Mouse (Mus musculus) bone marrow, adult 2 months (tissue): ENCODE measurements around the gene Slc17a9.

Experiments
- CTCF ChIP-seq: fragments of 200-500 bp; IDR thresholded peaks from 2 replicates; pipeline ENCODE4 v1.5.1; 2011; ENCODE audit warnings: low read length, control low read depth; ENCODE audit not compliant: control insufficient read depth, insufficient read depth
- POLR2A ChIP-seq: fragments of 200-500 bp; IDR thresholded peaks from 2 replicates; pipeline ENCODE4 v1.6.1; 2011; ENCODE audit warnings: low read depth, mild to moderate bottlenecking, control low read depth, low read length, borderline replicate concordance; ENCODE audit not compliant: control insufficient read depth

DNA sequence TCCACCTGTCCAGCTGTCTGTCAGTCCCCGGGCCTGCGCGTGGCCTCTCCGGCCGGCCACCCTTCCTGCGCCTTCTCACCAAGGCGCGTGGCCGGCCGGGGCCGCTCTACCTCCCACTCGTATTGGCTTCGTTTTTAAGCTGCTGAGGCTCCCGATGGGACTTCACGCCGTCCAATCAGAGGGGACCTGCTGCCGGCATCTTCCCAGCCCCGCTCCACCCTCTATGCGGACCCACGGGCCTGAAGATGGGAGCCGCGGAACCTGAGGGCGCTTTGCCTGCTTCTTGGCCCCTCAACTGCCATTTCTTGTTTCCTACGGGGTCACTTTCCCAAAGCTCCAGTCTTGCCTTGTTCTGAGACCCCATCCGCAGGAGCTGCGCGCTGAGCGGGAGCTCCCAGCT is 51.7 kb downstream of the Slc17a9 start, which contains the start of gene Bhlhe23:
- TF ChIP-seq CTCF (no peak), POLR2A (no peak)
